22 mouse cellular contexts compared by ENCODE assay signal in the genomic region with DNA sequence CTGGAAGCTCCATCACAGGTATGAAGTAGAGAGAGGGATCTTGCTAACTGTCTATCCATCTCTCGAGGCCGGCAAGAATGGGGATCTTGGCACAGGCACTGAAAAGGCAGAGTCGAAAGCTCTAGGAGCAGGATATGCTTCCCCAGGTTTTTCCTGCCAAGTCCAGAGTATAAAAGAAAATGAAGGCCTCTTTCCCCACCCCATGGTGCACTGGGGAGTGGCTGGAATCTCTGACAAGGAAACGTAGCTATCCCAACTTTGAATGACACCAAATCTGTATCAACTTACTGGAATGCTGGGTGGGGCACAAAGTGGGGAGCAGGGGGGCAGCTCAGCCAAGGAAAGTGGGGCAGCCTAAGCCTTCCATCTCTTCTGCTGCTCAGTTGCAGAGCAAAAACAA.
DNase-seq lines count a peak whose midpoint lies in the region; ATAC-seq and TF ChIP-seq lines count a peak whose summit lies in the region.
"Had no signal": no experiment of that assay in that cellular context is flagged by ENCODE, and none has a peak within 500 bp of the region (broad histone marks: within the 10 kb centered on the region; RNA-seq: fewer than 3 reads in every experiment).

No protein-coding gene starts in this region.

- H3K36me3 ChIP-seq in neural tube, embryonic 15.5 days: peaks cover 16% of the 10 kb centered on the region
- H3K36me3 ChIP-seq in embryonic facial prominence, embryonic 10.5 days (replicated peaks): peaks cover 10% of the 10 kb centered on the region; the same call in 1 of the 2 replicates
- no peaks in the 10 kb centered on the region for H3K36me3 ChIP-seq in kidney, embryonic 16.5 days (ENCODE audit: insufficient read depth, low read length)

- no peak overlapping the region for H3K4me3 ChIP-seq in layer of hippocampus, adult 2 months
- no peak overlapping the region for H3K4me3 ChIP-seq in neural tube, embryonic 15.5 days (replicated peaks)
- H3K4me3 ChIP-seq in embryonic facial prominence, embryonic 10.5 days: no peak overlapping the region
- no peak overlapping the region for H3K4me3 ChIP-seq in kidney, embryonic 16.5 days (ENCODE audit: low read length)
- H3K4me3 ChIP-seq: neural tube, embryonic 12.5 days; stomach, embryonic 15.5 days had no signal

- peak overlapping the region; percentile 77; the same call in 1 of the 2 replicates for H3K27ac ChIP-seq in layer of hippocampus, adult 2 months
- H3K27ac ChIP-seq in neural tube, embryonic 15.5 days (replicated peaks): 0 out of 2 replicates have a peak overlapping the region, but pooled peaks have one; percentile 2
- H3K27ac ChIP-seq in embryonic facial prominence, embryonic 10.5 days (replicated peaks): peak overlapping the region; percentile 61
- no peak overlapping the region for H3K27ac ChIP-seq in kidney, embryonic 16.5 days (ENCODE audit: low read length)
- H3K27ac ChIP-seq: hindbrain, embryonic 14.5 days; kidney, postnatal 0 days; liver, embryonic 14.5 days; neural tube, embryonic 12.5 days; stomach, embryonic 15.5 days had no signal

- no peak overlapping the region for H3K9ac ChIP-seq in neural tube, embryonic 15.5 days (replicated peaks)
- no peak overlapping the region for H3K9ac ChIP-seq in kidney, embryonic 16.5 days (replicated peaks; ENCODE audit: low read length)
- H3K9ac ChIP-seq: hindbrain, embryonic 14.5 days; liver, embryonic 14.5 days; lung, embryonic 14.5 days; neural tube, embryonic 12.5 days; stomach, embryonic 15.5 days had no signal

- no peaks in the 10 kb centered on the region for H3K9me3 ChIP-seq in neural tube, embryonic 15.5 days (replicated peaks)
- H3K9me3 ChIP-seq in embryonic facial prominence, embryonic 10.5 days: no peaks in the 10 kb centered on the region
- no peaks in the 10 kb centered on the region for H3K9me3 ChIP-seq in kidney, embryonic 16.5 days (ENCODE audit: low read length)
- H3K9me3 ChIP-seq: neural tube, embryonic 12.5 days; stomach, embryonic 15.5 days had no signal

- no peak for DNase-seq in layer of hippocampus, adult 2 months (ENCODE audit: low spot score in 2 of 2)
- DNase-seq in layer of hippocampus, adult 18-20 months (ENCODE audit: low spot score in 2 of 2): no peak
- DNase-seq in neural tube, embryonic 10.5 days (ENCODE audit: extremely low spot score, low spot score): no peak
- no peak for DNase-seq in embryonic facial prominence, embryonic 10.5 days (ENCODE audit: low spot score)
- DNase-seq in urinary bladder, adult 18-20 months (ENCODE audit: low spot score in 2 of 2): no peak
- DNase-seq: adrenal gland, postnatal 36 days; B cell, adult 2 months; cerebellum, adult 9-10 months; gastrocnemius, postnatal 36 days; kidney, adult 18-20 months; lung, embryonic 14.5 days; right cerebral cortex, postnatal 4 days; thymus, postnatal 25 days had no signal

- no peak for ATAC-seq in neural tube, embryonic 15.5 days (ENCODE audit: low FRiP score)
- ATAC-seq in kidney, embryonic 16.5 days (ENCODE audit: low FRiP score, low TSS enrichment): no peak
- ATAC-seq: inflammation-experienced regulatory T-cells, adult 6 months had no signal

- TF ChIP-seq CTCF in layer of hippocampus, adult 2 months (conservative IDR thresholded peaks at IDR 0.05): no peak

- peaks cover 3% of the 10 kb centered on the region; the same call in 1 of the 2 replicates for H3K4me1 ChIP-seq in neural tube, embryonic 15.5 days
- H3K4me1 ChIP-seq in embryonic facial prominence, embryonic 10.5 days: peaks cover 37% of the 10 kb centered on the region
- no peaks in the 10 kb centered on the region for H3K4me1 ChIP-seq in kidney, embryonic 16.5 days (ENCODE audit: insufficient read depth, low read length)
- H3K4me1 ChIP-seq: stomach, embryonic 15.5 days had no signal

- H3K27me3 ChIP-seq in neural tube, embryonic 15.5 days (replicated peaks): no peaks in the 10 kb centered on the region
- no peaks in the 10 kb centered on the region for H3K27me3 ChIP-seq in embryonic facial prominence, embryonic 10.5 days (replicated peaks; ENCODE audit: low read depth, poor library complexity, severe bottlenecking)
- H3K27me3 ChIP-seq in kidney, embryonic 16.5 days (ENCODE audit: insufficient read depth, low read length): no peaks in the 10 kb centered on the region
- H3K27me3 ChIP-seq: CH12.LX; neural tube, embryonic 12.5 days; stomach, embryonic 15.5 days had no signal

- 77% methylated on average over 4 of the region's 4 CpGs for WGBS in neural tube, embryonic 15.5 days
- WGBS in embryonic facial prominence, embryonic 10.5 days: 69% methylated on average over 4 of the region's 4 CpGs
- 61% methylated on average over 4 of the region's 4 CpGs for WGBS in kidney, embryonic 16.5 days

- H3K4me2 ChIP-seq in neural tube, embryonic 15.5 days: no peak overlapping the region
- H3K4me2 ChIP-seq in kidney, embryonic 16.5 days (replicated peaks; ENCODE audit: low read depth, low read length): no peak overlapping the region
- H3K4me2 ChIP-seq: hindbrain, embryonic 14.5 days; lung, embryonic 14.5 days; neural tube, embryonic 12.5 days; stomach, embryonic 15.5 days had no signal
